In genomic region chr8:105607062-105607461, GRCm38 (mm10) we compare ENCODE assay signal across 9 mouse cellular contexts. TPM values are rescaled to one million over a fixed set of nuclear protein-coding genes. Genes with fewer than 3 reads are reported as not detected.
DNase-seq lines count a peak whose midpoint lies in the region; ATAC-seq and TF ChIP-seq lines count a peak whose summit lies in the region.
"Had no signal": no experiment of that assay in that cellular context is flagged by ENCODE, and none has a peak within 500 bp of the region (broad histone marks: within the 10 kb centered on the region; RNA-seq: fewer than 3 reads in every experiment).

No protein-coding gene starts in this region.

- intact Hi-C loops in heart, postnatal 36 days (cut with DNase I) = no loop called here
- intact Hi-C loops in left cerebral cortex, postnatal 14 days (cut with DNase I) = no loop called here

- H3K27ac ChIP-seq in heart, embryonic 15.5 days = peak overlapping the region; percentile 86
- no peak overlapping the region for H3K27ac ChIP-seq in ES-E14 (ENCODE audit: insufficient read depth, low read depth, low read length, poor library complexity, severe bottlenecking)
- H3K27ac ChIP-seq in forebrain, embryonic 16.5 days (ENCODE audit: low read length) = 0 out of 2 replicates have a peak overlapping the region, but pooled peaks have one; percentile 20
- peak overlapping the region; percentile 72 for H3K27ac ChIP-seq in liver, embryonic 16.5 days (ENCODE audit: low read length)

- H3K27me3 ChIP-seq in heart, embryonic 15.5 days = no peaks in the 10 kb centered on the region
- H3K27me3 ChIP-seq in forebrain, embryonic 16.5 days (replicated peaks; ENCODE audit: control insufficient read depth, insufficient read depth, low read length) = peaks cover 3% of the 10 kb centered on the region; the same call in 1 of the 2 replicates
- no peaks in the 10 kb centered on the region; the same call in 1 of the 2 replicates for H3K27me3 ChIP-seq in liver, embryonic 16.5 days (ENCODE audit: control insufficient read depth, insufficient read depth, low read depth, low read length)
- H3K27me3 ChIP-seq: Patski had no signal

- in situ Hi-C loops in ES-E14 (cut with MboI; ENCODE audit: low sequenced_read_pairs in 2 of 2, unreplicated experiment in 2 of 2) = no loop called here

- peak overlapping the region; percentile 78 for H3K9ac ChIP-seq in heart, embryonic 15.5 days
- no peak overlapping the region for H3K9ac ChIP-seq in ES-E14 (ENCODE audit: insufficient read depth, low read depth, low read length, poor library complexity, severe bottlenecking)
- H3K9ac ChIP-seq in forebrain, embryonic 16.5 days (replicated peaks; ENCODE audit: low read depth, low read length) = peak overlapping the region; percentile 73
- H3K9ac ChIP-seq in liver, embryonic 16.5 days (ENCODE audit: low read depth, low read length) = peak overlapping the region; percentile 82

- WGBS in heart, embryonic 15.5 days = 7% methylated on average over 10 of the region's 10 CpGs
- 5% methylated on average over 10 of the region's 10 CpGs for WGBS in forebrain, embryonic 16.5 days
- WGBS in liver, embryonic 16.5 days (ENCODE audit: insufficient replicate concordance) = 5% methylated on average over 10 of the region's 10 CpGs

- peaks cover 36% of the 10 kb centered on the region for H3K4me1 ChIP-seq in heart, embryonic 15.5 days (replicated peaks)
- H3K4me1 ChIP-seq in ES-E14 (ENCODE audit: control insufficient read depth in 2 of 2, insufficient read depth in 2 of 2, low read length in 2 of 2, poor library complexity in 1 of 2) = peaks cover 0 to 15% of the 10 kb centered on the region in 2 experiments; a peak in 2 of 4 replicates
- H3K4me1 ChIP-seq in forebrain, embryonic 16.5 days (replicated peaks; ENCODE audit: control insufficient read depth, insufficient read depth, low read length) = peaks cover 21% of the 10 kb centered on the region
- H3K4me1 ChIP-seq in liver, embryonic 16.5 days (ENCODE audit: control insufficient read depth, low read depth, low read length) = peaks cover 72% of the 10 kb centered on the region

- no peaks in the 10 kb centered on the region for H3K9me3 ChIP-seq in heart, embryonic 15.5 days (replicated peaks)
- H3K9me3 ChIP-seq in ES-E14 (ENCODE audit: control insufficient read depth, insufficient read depth, low read depth, low read length) = no peaks in the 10 kb centered on the region
- H3K9me3 ChIP-seq in forebrain, embryonic 16.5 days (ENCODE audit: control insufficient read depth, low read length) = no peaks in the 10 kb centered on the region
- no peaks in the 10 kb centered on the region for H3K9me3 ChIP-seq in liver, embryonic 16.5 days (replicated peaks; ENCODE audit: control insufficient read depth, low read length)

- H3K36me3 ChIP-seq in heart, embryonic 15.5 days = no peaks in the 10 kb centered on the region
- H3K36me3 ChIP-seq in ES-E14 (ENCODE audit: control insufficient read depth, insufficient read depth, low read length, poor library complexity, severe bottlenecking) = no peaks in the 10 kb centered on the region
- H3K36me3 ChIP-seq in forebrain, embryonic 16.5 days (ENCODE audit: control insufficient read depth, insufficient read depth) = no peaks in the 10 kb centered on the region
- no peaks in the 10 kb centered on the region for H3K36me3 ChIP-seq in liver, embryonic 16.5 days (ENCODE audit: control insufficient read depth, insufficient read depth)

- no peak for ATAC-seq in heart, embryonic 15.5 days (replicated peaks; ENCODE audit: insufficient number of reproducible peaks, insufficient read depth, low FRiP score, low read depth)
- no peak for ATAC-seq in forebrain, embryonic 16.5 days
- no peak for ATAC-seq in liver, embryonic 16.5 days (ENCODE audit: low read depth)

- no peak for DNase-seq in heart, postnatal 36 days
- DNase-seq in ES-E14 (ENCODE audit: low read depth, low spot score) = no peak
- no peak for DNase-seq in retina, postnatal 1 day
- no peak for DNase-seq in left cerebral cortex, postnatal 14 days (ENCODE audit: low spot score in 2 of 2)
- DNase-seq in right cerebral cortex, postnatal 14 days = no peak

- peak overlapping the region; percentile 92 for H3K4me2 ChIP-seq in heart, embryonic 15.5 days
- peak overlapping the region; percentile 97 for H3K4me2 ChIP-seq in forebrain, embryonic 16.5 days (ENCODE audit: low read length)
- H3K4me2 ChIP-seq in liver, embryonic 16.5 days (ENCODE audit: low read depth, low read length) = peak overlapping the region; percentile 97

- H3K4me3 ChIP-seq in heart, embryonic 15.5 days = peak overlapping the region; percentile 66
- H3K4me3 ChIP-seq in ES-E14 (ENCODE audit: insufficient read depth in 1 of 2, low read depth in 1 of 2, low read length in 2 of 2, poor library complexity in 1 of 2, severe bottlenecking in 1 of 2) = peak overlapping the region; percentile 92 to 94; a peak in 3 of 4 replicates
- H3K4me3 ChIP-seq in forebrain, embryonic 16.5 days (replicated peaks; ENCODE audit: low read length) = peak overlapping the region; percentile 68
- H3K4me3 ChIP-seq in liver, embryonic 16.5 days (ENCODE audit: low read depth, low read length) = peak overlapping the region; percentile 72

TF ChIP-seq in ES-E14, 5 proteins besides CTCF, POLR2A, EP300 and RAD21:
- TF ChIP-seq ZC3H11A (IDR thresholded peaks at IDR 0.05; ENCODE audit: borderline replicate concordance, low read depth, low read length) = no peak
- TF ChIP-seq HCFC1 (IDR thresholded peaks at IDR 0.05; ENCODE audit: borderline replicate concordance, insufficient read depth, low read length) = no peak
- TF ChIP-seq MAFK (IDR thresholded peaks at IDR 0.05; ENCODE audit: insufficient read depth, low read depth, low read length) = no peak
- TF ChIP-seq ZNF384 (IDR thresholded peaks at IDR 0.05; ENCODE audit: low read depth, low read length) = no peak
- TF ChIP-seq CHD2 (IDR thresholded peaks at IDR 0.05; ENCODE audit: low read depth, low read length) = no peak

RNA-seq across cellular contexts. Expression of gene Ripor1, which starts 2.0 kb away (rescaled TPM):
- 27.9 and 36.5 TPM in 2 replicates for polyA plus RNA-seq in heart, embryonic 15.5 days (2015; fragmentation: Nextera tagmentation; extraction: Ambion mirVana)
- total RNA-seq in heart, postnatal 36 days (2021) = 10 to 100 TPM; 53.0 to 53.8 TPM
- total RNA-seq in ES-E14 (2012; rRNA removed) = 3.5 and 5.6 TPM in 2 replicates
- 31.6 and 33.4 TPM in 2 replicates for polyA plus RNA-seq in forebrain, embryonic 16.5 days (2015; fragmentation: Nextera tagmentation; extraction: Ambion mirVana)
- polyA plus RNA-seq in liver, embryonic 16.5 days (2015; fragmentation: Nextera tagmentation; extraction: Ambion mirVana) = 7.3 and 8.3 TPM in 2 replicates
- total RNA-seq in left cerebral cortex, postnatal 14 days (2021) = 10 to 100 TPM; 81.0 to 81.3 TPM

RNA-seq across cellular contexts. Expression of gene Ctcf, which starts 29.3 kb away (rescaled TPM):
- 64.5 and 77.1 TPM in 2 replicates for polyA plus RNA-seq in heart, embryonic 15.5 days (2015; fragmentation: Nextera tagmentation; extraction: Ambion mirVana)
- total RNA-seq in heart, postnatal 36 days (2021) = 10 to 100 TPM; 40.0 to 43.0 TPM
- total RNA-seq in ES-E14 (2012; rRNA removed) = 49.4 and 65.5 TPM in 2 replicates
- polyA plus RNA-seq in forebrain, embryonic 16.5 days (2015; fragmentation: Nextera tagmentation; extraction: Ambion mirVana) = 137 and 143 TPM in 2 replicates
- 55.3 and 57.8 TPM in 2 replicates for polyA plus RNA-seq in liver, embryonic 16.5 days (2015; fragmentation: Nextera tagmentation; extraction: Ambion mirVana)
- total RNA-seq in left cerebral cortex, postnatal 14 days (2021) = 10 to 100 TPM; 57.5 to 58.9 TPM

RNA-seq across cellular contexts. Expression of gene Agrp, which starts 30.1 kb away (rescaled TPM):
- 0.24 and 0.29 TPM in 2 replicates for polyA plus RNA-seq in heart, embryonic 15.5 days (2015; fragmentation: Nextera tagmentation; extraction: Ambion mirVana)
- not detected for total RNA-seq in heart, postnatal 36 days (2021)
- total RNA-seq in ES-E14 (2012; rRNA removed) = 0.71 and 1.1 TPM in 2 replicates
- polyA plus RNA-seq in forebrain, embryonic 16.5 days (2015; fragmentation: Nextera tagmentation; extraction: Ambion mirVana) = 0.67 and 0.91 TPM in 2 replicates
- 0.13 TPM in 1 of 2 replicates, not detected in the other for polyA plus RNA-seq in liver, embryonic 16.5 days (2015; fragmentation: Nextera tagmentation; extraction: Ambion mirVana)
- total RNA-seq in left cerebral cortex, postnatal 14 days (2021) = under 1 TPM in 1 of 2 experiments, not detected in 1; 0.51 TPM

RNA-seq across cellular contexts. Expression of gene Atp6v0d1, which starts 41.2 kb away (rescaled TPM):
- 50.0 and 63.3 TPM in 2 replicates for polyA plus RNA-seq in heart, embryonic 15.5 days (2015; fragmentation: Nextera tagmentation; extraction: Ambion mirVana)
- 10 to 100 TPM; 51.7 to 53.4 TPM for total RNA-seq in heart, postnatal 36 days (2021)
- total RNA-seq in ES-E14 (2012; rRNA removed) = 65.1 and 85.5 TPM in 2 replicates
- 193 and 203 TPM in 2 replicates for polyA plus RNA-seq in forebrain, embryonic 16.5 days (2015; fragmentation: Nextera tagmentation; extraction: Ambion mirVana)
- polyA plus RNA-seq in liver, embryonic 16.5 days (2015; fragmentation: Nextera tagmentation; extraction: Ambion mirVana) = 51.0 and 54.0 TPM in 2 replicates
- 100 to 1,000 TPM; 347 to 370 TPM for total RNA-seq in left cerebral cortex, postnatal 14 days (2021)
